Mouse (Mus musculus) C2C12 (cell line): Measurements from ENCODE around the gene Fryl. TPM values are rescaled to one million over a fixed set of nuclear protein-coding genes. Genes with fewer than 3 reads are reported as not detected.
A peak's percentile ranks its signal among the peaks of the same experiment; 100 is the strongest.

Source experiments
- H3K27me3 ChIP-seq: one replicate; pipeline ENCODE4 v1.6.1; 2011; ENCODE audit not compliant: control insufficient read depth, insufficient read depth, insufficient read length
- H3K36me3 ChIP-seq: one replicate; pipeline ENCODE4 v1.6.1; 2011; ENCODE audit not compliant: control insufficient read depth, insufficient read depth
- H3K4me3 ChIP-seq: one replicate; pipeline ENCODE4 v1.5.1; 2011; ENCODE audit warnings: mild to moderate bottlenecking, control low read depth; ENCODE audit not compliant: poor library complexity, insufficient read depth, severe bottlenecking
- H3K79me2 ChIP-seq: one replicate; pipeline ENCODE4 v1.6.1; 2011; ENCODE audit not compliant: control insufficient read depth, insufficient read depth
- H3K79me3 ChIP-seq: one replicate; pipeline ENCODE4 v1.6.1; 2011; ENCODE audit warnings: low read depth, control low read depth
- H3ac ChIP-seq: one replicate; pipeline ENCODE3; 2011; ENCODE audit warnings: low read depth; ENCODE audit not compliant: control insufficient read depth, insufficient read length
- CEBPB ChIP-seq: IDR thresholded peaks from one replicate; pipeline ENCODE4 v1.6.1; 2011; ENCODE audit warnings: low read depth, mild to moderate bottlenecking, control low read depth, moderate library complexity
- CTCF ChIP-seq: IDR thresholded peaks from one replicate; pipeline ENCODE4 v1.5.1; 2011; ENCODE audit not compliant: control insufficient read depth, insufficient read depth, insufficient read length
- FOSL1 ChIP-seq: IDR thresholded peaks from one replicate; pipeline ENCODE4 v1.8.0; 2011; ENCODE audit warnings: mild to moderate bottlenecking, low read length; ENCODE audit not compliant: poor library complexity, insufficient read depth, severe bottlenecking
- MAX ChIP-seq: IDR thresholded peaks from one replicate; pipeline ENCODE4 v1.6.1; 2011; ENCODE audit warnings: mild to moderate bottlenecking, control low read depth
- MYOD1 ChIP-seq: IDR thresholded peaks from one replicate; pipeline ENCODE4 v1.6.1; 2011; ENCODE audit warnings: low read depth; ENCODE audit not compliant: control insufficient read depth, insufficient read length
- MYOG ChIP-seq: IDR thresholded peaks from one replicate; pipeline ENCODE4 v1.6.1; 2011; ENCODE audit not compliant: control insufficient read depth, insufficient read length; ENCODE audit errors: extremely low read depth
- USF1 ChIP-seq: IDR thresholded peaks from one replicate; pipeline ENCODE4 v1.6.1; 2011; ENCODE audit warnings: low read depth, mild to moderate bottlenecking, control low read depth, moderate library complexity
- polyA plus RNA-seq: library from polyadenylated mRNA; unstranded; fragments of >200 nt; fragmentation: generic; extraction: Trizol; gene quantifications from one replicate; pipeline ENCODE4 v1.2.1, GENCODE M21; 2012; ENCODE audit warnings: missing spikeins

Fryl gene
- polyA plus RNA-seq, 1 experiment = 13.2 TPM

DNA sequence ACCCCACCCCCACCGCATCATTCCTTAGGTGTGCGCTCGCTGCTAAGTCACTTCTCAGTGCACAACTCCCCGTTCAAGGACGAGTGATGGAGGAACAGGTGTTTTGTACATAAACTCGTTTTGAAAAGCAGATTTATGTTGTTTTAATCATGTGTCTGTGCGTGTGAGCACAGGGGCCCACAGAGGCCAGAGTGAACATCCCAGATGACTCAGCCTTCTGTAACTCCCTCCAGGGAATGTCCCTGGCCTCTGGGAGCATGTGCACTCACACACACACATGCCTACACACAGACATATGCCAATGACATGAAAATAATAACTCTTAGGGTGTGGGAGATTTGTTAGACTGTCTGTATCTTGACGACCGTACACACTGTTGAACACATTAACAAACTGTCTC is 118.9 kb downstream of the Fryl start:
- H3ac ChIP-seq = no peak overlapping the region
- no peaks in the 10 kb centered on the region for H3K79me3 ChIP-seq
- no peaks in the 10 kb centered on the region for H3K79me2 ChIP-seq
- H3K27me3 ChIP-seq = no peaks in the 10 kb centered on the region
- H3K36me3 ChIP-seq = no peaks in the 10 kb centered on the region
- TF ChIP-seq MAX (no peak), MYOD1 (peak; percentile 30)
- H3K4me3 ChIP-seq = no peak overlapping the region

- no peaks in the 10 kb centered on the region for H3K79me2 ChIP-seq
- H3K27me3 ChIP-seq = no peaks in the 10 kb centered on the region
- TF ChIP-seq MAX = no peak
- no peak for TF ChIP-seq CEBPB
- no peak for TF ChIP-seq USF1
- TF ChIP-seq MYOG = no peak
- no peak for TF ChIP-seq MYOD1
- no peak for TF ChIP-seq FOSL1
- TF ChIP-seq CTCF = no peak
- H3K79me3 ChIP-seq = no peaks in the 10 kb centered on the region
- no peak overlapping the region for H3ac ChIP-seq
- no peak overlapping the region for H3K4me3 ChIP-seq
- H3K36me3 ChIP-seq = no peaks in the 10 kb centered on the region
These were observed 120.5 kb downstream of the Fryl start for GRCm38 (mm10) chr5:73135959-73136358.

DNA sequence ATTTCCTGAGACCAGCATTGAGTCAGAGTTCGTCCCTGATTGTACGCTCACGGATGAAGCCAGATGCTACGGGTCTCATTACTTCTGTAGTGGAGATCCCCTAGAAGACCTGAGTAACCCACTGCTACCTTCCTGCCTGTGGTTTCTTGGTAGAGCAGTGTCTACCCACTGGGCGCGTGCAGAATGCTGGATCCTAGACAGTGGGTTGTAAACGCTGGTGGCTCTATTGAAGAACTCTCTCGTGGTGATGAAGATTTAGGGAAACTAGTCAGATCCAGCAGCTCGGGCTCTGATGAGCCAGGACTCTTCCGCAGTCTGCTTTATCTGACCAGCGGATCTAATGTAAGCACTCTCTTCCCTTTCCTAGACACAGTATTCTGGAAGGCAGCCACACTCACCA is 121.3 kb downstream of the Fryl start:
- Histone ChIP-seq H3K36me3 (no peaks in the 10 kb centered on the region), H3K79me2 (no peaks in the 10 kb centered on the region), H3ac (no peak overlapping the region), H3K27me3 (no peaks in the 10 kb centered on the region), H3K79me3 (no peaks in the 10 kb centered on the region), H3K4me3 (no peak overlapping the region)
- TF ChIP-seq CTCF (no peak), MYOG (no peak), CEBPB (no peak), MAX (no peak), FOSL1 (no peak), MYOD1 (no peak), USF1 (no peak)

GRCm38 (mm10) chr5:73133833-73134185 is 122.6 kb downstream of the Fryl start:
- Histone ChIP-seq H3K36me3 (no peaks in the 10 kb centered on the region), H3K4me3 (no peak overlapping the region), H3K79me2 (no peaks in the 10 kb centered on the region), H3K27me3 (no peaks in the 10 kb centered on the region), H3K79me3 (no peaks in the 10 kb centered on the region), H3ac (no peak overlapping the region)
- no peak for TF ChIP-seq MYOD1
- no peak for TF ChIP-seq CEBPB
- no peak for TF ChIP-seq FOSL1
- TF ChIP-seq CTCF = peak; percentile 62
- no peak for TF ChIP-seq MAX
- no peak for TF ChIP-seq USF1

- Histone ChIP-seq H3K27me3 (no peaks in the 10 kb centered on the region), H3K79me2 (no peaks in the 10 kb centered on the region), H3ac (no peak overlapping the region), H3K4me3 (no peak overlapping the region), H3K36me3 (no peaks in the 10 kb centered on the region), H3K79me3 (no peaks in the 10 kb centered on the region)
- TF ChIP-seq MYOG (no peak), FOSL1 (no peak), MAX (no peak), CEBPB (no peak), USF1 (no peak), CTCF (no peak), MYOD1 (no peak)
These were observed 123.2 kb downstream of the Fryl start for GRCm38 (mm10) chr5:73132998-73133832.

DNA sequence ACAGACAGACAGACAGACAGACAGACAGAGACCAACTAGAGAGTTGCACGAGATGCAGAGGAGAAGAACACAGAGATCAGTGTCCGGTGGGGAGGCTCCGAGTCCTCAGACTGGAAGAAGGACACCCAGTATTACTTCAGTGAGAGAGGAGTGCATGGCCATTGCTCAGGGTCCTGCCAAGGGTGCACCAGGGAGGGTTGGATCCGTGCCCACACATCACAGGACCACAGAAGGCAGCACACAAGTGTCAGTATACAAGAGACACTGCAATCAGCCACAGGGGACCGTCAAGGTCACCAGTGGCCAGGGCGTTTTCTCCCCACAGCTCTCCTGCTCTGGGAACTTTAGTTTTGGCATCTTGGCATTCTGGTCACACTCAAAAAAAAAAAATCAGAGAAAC is 125.4 kb downstream of the Fryl start:
- H3K27me3 ChIP-seq = no peaks in the 10 kb centered on the region
- TF ChIP-seq MAX (no peak), CTCF (no peak), USF1 (no peak), CEBPB (no peak), MYOG (no peak), MYOD1 (no peak), FOSL1 (no peak)
- H3K4me3 ChIP-seq = no peak overlapping the region
- H3ac ChIP-seq = no peak overlapping the region
- H3K79me3 ChIP-seq = no peaks in the 10 kb centered on the region
- H3K79me2 ChIP-seq = no peaks in the 10 kb centered on the region
- H3K36me3 ChIP-seq = no peaks in the 10 kb centered on the region
